Mouse (Mus musculus) cerebellum, postnatal 4 days (tissue): Measurements from ENCODE around the gene Cdk1.
"Not testable (repeated sequence)": the region's sequence is repeated elsewhere in the genome, so short reads cannot be mapped to it uniquely, and the experiment has no call there.

Source experiments
- DNase-seq, 2 experiments: peaks; one replicate each; pipeline ENCODE4 v3.0.0; 2022; ENCODE audit warnings: low spot score in 2 of 2, mixed read lengths in 1 of 2

The Cdk1 gene

DNA sequence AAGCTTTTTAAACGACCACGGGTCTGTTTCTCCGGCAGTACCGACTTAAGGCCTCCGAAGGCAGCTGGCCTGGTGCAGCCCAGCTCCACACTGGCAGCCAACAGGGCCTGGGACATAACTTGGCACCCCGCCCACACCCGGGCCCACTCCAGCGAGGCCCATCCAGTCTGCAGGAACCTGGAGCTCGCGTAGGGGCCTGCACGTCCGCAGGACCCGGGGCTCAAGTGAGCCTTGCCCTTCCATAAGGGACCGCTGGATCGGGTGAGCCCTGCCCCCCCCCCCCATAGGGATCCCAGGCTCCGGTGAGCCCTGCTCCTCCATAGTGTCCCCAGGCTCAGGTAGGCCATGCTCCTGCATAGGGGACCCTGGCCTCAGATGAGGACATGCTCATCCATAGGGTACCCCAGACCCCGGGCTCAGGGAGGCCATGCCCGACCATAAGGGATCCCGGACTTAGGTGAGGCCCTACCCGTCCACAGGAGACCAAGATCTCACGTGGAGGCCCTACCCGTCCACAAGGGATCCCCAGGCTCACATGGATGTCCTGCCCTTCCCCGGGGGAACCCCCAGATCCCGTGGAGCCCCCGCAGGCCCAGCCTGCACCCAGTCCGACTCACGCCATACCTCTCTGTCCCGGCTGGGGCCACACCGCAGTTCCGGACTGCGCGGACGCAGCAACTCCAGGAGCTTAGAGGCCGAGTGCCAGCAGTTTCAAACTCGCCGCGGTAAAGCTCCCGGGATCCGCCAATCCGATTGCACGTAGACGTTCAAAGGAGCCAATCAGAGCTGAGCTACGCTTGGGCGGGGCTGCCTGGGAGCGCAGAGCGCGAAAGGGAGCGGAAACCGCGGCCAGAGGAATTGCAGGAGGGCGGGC, at the start of gene Cdk1:
Cdk1 (minus strand) TSS at position 727 of the 874 bp plus-strand sequence.
- DNase-seq, result peak; percentile 93 to 96

GRCm38 (mm10) chr10:69399814-69400385, 47.2 kb upstream of the Cdk1 start:
- DNase-seq, result no peak

- peak in 1 of 2 experiments; percentile 5 for DNase-seq
These were observed 46.2 kb upstream of the Cdk1 start, which contains the start of gene Ank3 for GRCm38 (mm10) chr10:69398763-69399590. Gene Ank3, plus strand, starts transcription at chr10:69398773.

GRCm38 (mm10) chr10:69398197-69398762, 45.5 kb upstream of the Cdk1 start:
- DNase-seq, result no peak

GRCm38 (mm10) chr10:69389511-69389910, 36.8 kb upstream of the Cdk1 start:
- no peak for DNase-seq

DNA sequence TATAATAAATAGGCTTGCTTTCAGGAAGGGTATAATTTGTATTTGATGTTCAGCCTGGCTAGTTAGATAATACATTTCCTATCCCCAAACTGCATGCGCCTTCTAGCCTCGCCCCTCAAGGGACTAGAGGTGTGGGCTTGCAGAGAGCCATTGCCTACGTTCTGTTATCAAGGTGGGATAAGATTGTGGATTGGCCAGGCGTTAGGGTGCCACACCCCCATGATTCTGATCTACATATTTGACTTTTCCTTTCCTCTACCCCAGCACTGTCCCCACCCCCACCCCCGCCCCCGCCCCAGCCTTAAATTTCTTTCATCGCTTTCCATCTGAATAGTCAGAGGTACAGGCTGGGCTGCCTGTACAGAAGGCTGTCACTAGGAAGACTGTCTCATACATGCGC, 34.0 kb upstream of the Cdk1 start:
- no peak for DNase-seq

GRCm38 (mm10) chr10:69385136-69385535, 32.4 kb upstream of the Cdk1 start:
- no peak for DNase-seq

DNA sequence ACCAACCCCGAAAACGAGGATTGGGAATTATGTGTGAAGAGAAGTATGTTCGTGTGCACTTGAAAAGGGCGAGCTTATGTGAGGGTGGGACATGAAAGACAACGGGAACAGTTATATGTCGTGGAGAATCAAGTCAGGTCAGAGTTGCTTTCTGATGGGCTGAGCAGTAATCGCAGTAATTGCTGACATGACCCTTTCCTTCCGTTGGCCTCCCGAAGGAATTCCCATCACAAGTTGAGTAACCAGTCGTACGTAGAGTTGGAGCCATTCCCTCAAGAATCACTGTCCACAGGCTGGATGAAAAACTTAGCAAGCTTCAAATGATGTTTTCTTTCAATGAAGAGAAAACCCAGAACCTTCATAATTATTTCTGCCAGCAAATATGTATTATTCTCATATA, 31.9 kb upstream of the Cdk1 start:
- no peak for DNase-seq

DNA sequence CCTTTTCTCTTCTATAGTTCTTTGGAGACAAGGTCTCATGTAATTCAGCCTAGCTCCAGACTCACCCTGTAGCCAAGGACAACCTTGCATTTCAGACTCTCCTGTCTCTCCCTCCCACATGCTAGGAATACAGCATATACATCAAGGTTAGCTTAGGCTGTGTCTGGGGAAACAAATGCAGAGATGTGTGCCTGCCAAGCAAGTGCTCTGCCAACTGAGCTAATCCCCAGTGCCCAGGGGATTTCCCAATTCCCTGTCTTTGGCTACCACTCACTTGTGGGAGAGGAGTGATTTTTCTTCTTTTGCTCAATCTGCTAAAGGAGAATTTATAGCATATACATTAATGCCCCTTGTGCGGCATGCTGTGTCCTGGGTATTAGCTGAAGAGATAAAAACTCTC, 30.4 kb upstream of the Cdk1 start:
- no peak for DNase-seq

GRCm38 (mm10) chr10:69375154-69375553, 22.4 kb upstream of the Cdk1 start:
- no peak for DNase-seq

DNA sequence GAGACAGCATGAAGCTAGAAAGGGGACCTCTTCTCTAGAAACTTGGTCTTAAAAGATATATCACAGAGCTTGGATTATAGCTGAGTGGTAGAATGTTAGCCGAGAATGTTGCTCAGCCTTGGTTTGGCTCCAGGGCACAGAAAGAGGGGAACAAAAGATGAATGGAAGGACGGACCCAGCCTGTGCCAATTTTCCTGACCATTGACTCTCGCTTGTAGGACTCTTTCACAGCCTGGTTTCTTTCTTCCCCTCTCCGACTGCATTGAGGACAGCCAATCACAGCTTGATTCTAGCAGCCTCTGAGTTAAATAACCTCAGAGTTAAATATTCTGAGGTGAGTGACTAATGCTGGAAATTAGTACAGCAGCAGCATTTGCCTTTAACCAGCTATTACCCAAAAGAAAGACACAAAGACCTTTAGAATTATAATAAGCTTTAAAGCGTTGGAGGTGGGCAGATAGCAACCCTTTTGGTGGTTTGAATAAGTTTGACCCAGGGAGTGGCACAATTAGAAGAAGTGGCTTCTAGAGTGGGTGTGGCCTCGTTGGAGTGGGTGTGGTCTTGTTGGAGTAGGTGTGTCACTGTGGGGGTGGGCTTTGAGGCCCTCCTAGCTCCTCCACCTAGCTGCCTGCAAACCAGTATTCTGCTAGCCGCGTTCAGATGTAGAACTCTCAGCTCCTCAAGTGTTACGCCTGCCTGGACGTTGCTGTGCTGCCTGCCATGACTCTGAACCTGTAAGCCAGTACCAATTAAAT, 21.2 kb upstream of the Cdk1 start:
- no peak for DNase-seq

- no peak for DNase-seq
These were observed 19.3 kb upstream of the Cdk1 start for GRCm38 (mm10) chr10:69372061-69372460.

- DNase-seq, result peak in 1 of 2 experiments; percentile 35
These were observed 18.7 kb upstream of the Cdk1 start for GRCm38 (mm10) chr10:69371441-69371840.

GRCm38 (mm10) chr10:69369321-69369720, 16.6 kb upstream of the Cdk1 start:
- DNase-seq, result no peak

- DNase-seq, result no peak
These were observed 14.2 kb upstream of the Cdk1 start for GRCm38 (mm10) chr10:69366877-69367387.

- DNase-seq, result no peak
These were observed 13.5 kb upstream of the Cdk1 start for GRCm38 (mm10) chr10:69366208-69366607.

GRCm38 (mm10) chr10:69359666-69360065, 6.9 kb upstream of the Cdk1 start:
- no peak for DNase-seq

DNA sequence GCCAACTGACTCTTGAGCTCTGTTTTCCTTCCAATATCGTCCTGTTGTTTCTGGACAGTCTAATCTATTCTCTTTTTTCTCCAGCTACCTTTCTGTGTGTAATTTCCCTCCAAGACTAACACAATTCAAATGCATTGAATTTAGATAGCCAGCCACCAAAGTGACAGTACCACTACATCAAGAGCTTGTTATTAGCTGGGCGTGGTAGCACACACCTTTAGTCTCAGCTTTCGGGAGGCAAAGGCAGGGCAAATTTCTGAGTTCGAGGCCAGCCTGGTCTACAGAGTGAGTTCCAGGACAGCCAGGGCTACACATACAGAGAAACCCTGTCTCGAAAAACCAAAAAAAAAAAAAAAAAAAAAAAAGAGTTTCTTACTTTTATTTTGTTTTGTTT, 345 bp upstream of the Cdk1 start:
- DNase-seq, result not testable (repeated sequence)

DNA sequence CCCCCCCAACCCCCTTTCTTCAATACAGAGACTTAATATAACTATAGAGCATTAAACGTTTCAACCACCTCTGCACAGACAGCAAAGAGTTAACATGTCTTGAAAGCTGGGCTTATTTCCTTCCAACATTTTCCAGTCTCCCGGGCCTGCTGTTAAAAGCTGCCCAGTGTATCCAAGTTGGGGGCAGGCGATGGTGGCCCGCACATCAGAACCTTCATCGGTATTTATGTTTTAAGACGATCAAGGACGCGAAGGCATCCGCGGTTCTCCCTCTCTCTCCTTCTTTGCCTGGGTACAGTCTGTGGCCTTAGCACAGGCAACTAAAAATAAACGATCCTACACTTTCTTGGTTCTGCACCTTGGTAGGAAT, 911 bp downstream of the Cdk1 start:
- no peak for DNase-seq

- DNase-seq, result peak in 1 of 2 experiments; percentile 27
These were observed 1.5 kb downstream of the Cdk1 start for GRCm38 (mm10) chr10:69351071-69351841.
